Mouse (Mus musculus) forebrain, embryonic 16.5 days (tissue): ENCODE results near the gene Zfp865. TPM values are rescaled to one million over a fixed set of nuclear protein-coding genes. Genes with fewer than 3 reads are reported as not detected.
"Not testable (repeated sequence)": the region's sequence is repeated elsewhere in the genome, so short reads cannot be mapped to it uniquely, and the experiment has no call there.

Source experiments
- ATAC-seq: fragments of 200-750 bp; cut with Nextera tagmentation; 2 replicates; pipeline ENCODE4 v1.8.0; 2017; ENCODE audit warnings: mild to moderate bottlenecking, moderate library complexity
- H3K27ac ChIP-seq: fragments of 300-500 bp; sonication (generic); 2 replicates; pipeline ENCODE4 v1.5.1; 2014; ENCODE audit warnings: low read length, control low read depth
- H3K27me3 ChIP-seq: fragments of 300-500 bp; sonication (generic); replicated peaks from 2 replicates; pipeline ENCODE4 v1.6.1; 2014; ENCODE audit warnings: low read length; ENCODE audit not compliant: control insufficient read depth, insufficient read depth
- H3K36me3 ChIP-seq: fragments of 300-500 bp; sonication (generic); 2 replicates; pipeline ENCODE4 v1.6.1; 2014; ENCODE audit not compliant: control insufficient read depth, insufficient read depth
- H3K4me1 ChIP-seq: fragments of 300-500 bp; sonication (generic); replicated peaks from 2 replicates; pipeline ENCODE4 v1.6.1; 2014; ENCODE audit warnings: low read length; ENCODE audit not compliant: control insufficient read depth, insufficient read depth
- H3K4me2 ChIP-seq: fragments of 300-500 bp; sonication (generic); 2 replicates; pipeline ENCODE4 v1.6.1; 2014; ENCODE audit warnings: mild to moderate bottlenecking, low read length, control low read depth
- H3K4me3 ChIP-seq: fragments of 300-500 bp; sonication (generic); replicated peaks from 2 replicates; pipeline ENCODE4 v1.5.1; 2014; ENCODE audit warnings: mild to moderate bottlenecking, low read length, control low read depth
- H3K9ac ChIP-seq: fragments of 300-500 bp; sonication (generic); replicated peaks from 2 replicates; pipeline ENCODE4 v1.6.1; 2014; ENCODE audit warnings: low read depth, low read length, control low read depth
- H3K9me3 ChIP-seq: fragments of 300-500 bp; sonication (generic); 2 replicates; pipeline ENCODE4 v1.6.1; 2016; ENCODE audit warnings: low read length; ENCODE audit not compliant: control insufficient read depth
- WGBS: fragments of 180-500 bp; shearing (Covaris S2); extraction: QIAGEN DNeasy Blood & Tissue Kit; methylation state at CpG from one replicate; pipeline ENCODE4 v1.1.7; 2014; 5-methylcytosine and 5-hydroxymethylcytosine counted together
- polyA plus RNA-seq: library from polyadenylated mRNA; unstranded; fragments of >200 nt; fragmentation: Nextera tagmentation; extraction: Ambion mirVana; gene quantifications from 2 replicates; pipeline ENCODE4 v1.2.1, GENCODE M21; 2015

Gene Zfp865
- polyA plus RNA-seq, 1 experiment from 2014 or later, result 6.5 TPM

GRCm38 (mm10) chr7:5014251-5015117, 5.7 kb upstream of the Zfp865 start, which contains the start of the genes Zfp524 and Fiz1:
Zfp524 (plus strand) TSS chr7:5014415.
Fiz1 (minus strand) TSS chr7:5014697.
- H3K4me3 ChIP-seq, result peak within 1 kb of the TSS; percentile 88
- peak; percentile 81 for ATAC-seq
- peaks cover 15% of the 10 kb centered on the region for H3K4me1 ChIP-seq
- H3K4me2 ChIP-seq, result peak within 1 kb of the TSS; percentile 71
- WGBS, result under 1% methylated on average over 42 of the region's 42 CpGs
- peaks cover 23% of the 10 kb centered on the region for H3K36me3 ChIP-seq
- H3K27me3 ChIP-seq, result no peaks in the 10 kb centered on the region
- peak within 1 kb of the TSS; percentile 90 for H3K9ac ChIP-seq
- H3K9me3 ChIP-seq, result no peaks in the 10 kb centered on the region
- H3K27ac ChIP-seq, result peak within 1 kb of the TSS; percentile 99

GRCm38 (mm10) chr7:5015118-5016001, 4.8 kb upstream of the Zfp865 start, which contains the start of gene Gm44973:
Gm44973 (plus strand) TSS chr7:5015496.
- Histone ChIP-seq H3K36me3 (peaks cover 15% of the 10 kb centered on the region), H3K4me1 (peaks cover 17% of the 10 kb centered on the region), H3K27me3 (no peaks in the 10 kb centered on the region), H3K9ac (peak within 1 kb of the TSS; percentile 90), H3K27ac (peak within 1 kb of the TSS; percentile 99), H3K4me3 (peak within 1 kb of the TSS; percentile 88), H3K4me2 (peak within 1 kb of the TSS; percentile 71), H3K9me3 (no peaks in the 10 kb centered on the region)
- peak; percentile 74 for ATAC-seq
- under 1% methylated on average over 55 of the region's 76 CpGs for WGBS

DNA sequence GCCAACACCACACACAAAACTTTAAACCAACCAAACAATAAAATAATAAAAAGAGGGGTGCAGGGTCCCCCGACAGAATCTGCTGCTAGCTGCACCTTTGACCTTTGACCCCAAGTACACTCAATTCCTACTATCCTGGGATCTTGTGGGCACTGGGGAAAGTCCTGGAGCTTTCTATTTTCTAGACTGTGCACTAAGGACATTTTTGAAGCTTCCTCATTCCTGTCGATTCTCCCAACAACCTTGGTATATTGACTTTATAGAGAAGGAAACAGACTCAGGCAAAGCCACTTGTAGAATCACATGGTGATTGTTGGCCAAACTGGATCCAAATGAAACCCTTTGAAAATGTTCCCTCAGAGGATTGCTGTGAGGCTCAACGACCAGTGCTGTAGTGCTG, 4.1 kb upstream of the Zfp865 start:
- Histone ChIP-seq H3K4me2 (peak overlapping the region; percentile 71), H3K27ac (peak overlapping the region; percentile 99), H3K27me3 (no peaks in the 10 kb centered on the region), H3K4me1 (peaks cover 19% of the 10 kb centered on the region), H3K36me3 (peaks cover 11% of the 10 kb centered on the region), H3K9ac (peak overlapping the region; percentile 69), H3K4me3 (peak overlapping the region; percentile 88), H3K9me3 (no peaks in the 10 kb centered on the region)
- WGBS, result 65% methylated on average over 3 of the region's 3 CpGs
- no peak for ATAC-seq

DNA sequence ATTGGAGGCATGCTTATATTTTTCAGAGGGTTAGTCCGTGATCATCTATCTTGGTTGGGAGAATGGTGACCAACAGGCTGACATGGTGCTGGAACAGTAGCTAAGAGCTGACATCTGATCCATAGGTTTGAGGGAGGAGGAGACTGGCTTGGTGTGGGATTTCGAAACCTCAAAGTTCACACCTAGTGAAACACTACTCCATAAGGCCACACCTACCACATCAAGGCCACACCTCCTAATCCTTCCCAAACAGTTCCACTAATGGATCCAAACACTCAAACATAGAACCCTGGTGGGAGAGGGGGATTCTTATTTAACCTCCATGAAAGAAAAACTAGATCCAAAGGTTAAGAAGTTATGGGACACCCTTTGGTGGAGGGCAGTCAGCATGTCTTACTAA, 3.3 kb upstream of the Zfp865 start:
- ATAC-seq, result no peak
- H3K27me3 ChIP-seq, result no peaks in the 10 kb centered on the region
- H3K4me1 ChIP-seq, result peaks cover 26% of the 10 kb centered on the region
- no peak overlapping the region for H3K4me2 ChIP-seq
- no peak overlapping the region for H3K4me3 ChIP-seq
- H3K27ac ChIP-seq, result no peak overlapping the region
- H3K9ac ChIP-seq, result no peak overlapping the region
- H3K9me3 ChIP-seq, result no peaks in the 10 kb centered on the region
- H3K36me3 ChIP-seq, result peaks cover 4% of the 10 kb centered on the region; the same call in 1 of the 2 replicates
- 98% methylated on average over 2 of the region's 2 CpGs for WGBS

GRCm38 (mm10) chr7:5017352-5017751, 2.8 kb upstream of the Zfp865 start:
- Histone ChIP-seq H3K9ac (no peak overlapping the region), H3K27me3 (no peaks in the 10 kb centered on the region), H3K4me1 (peaks cover 26% of the 10 kb centered on the region), H3K27ac (no peak overlapping the region), H3K4me2 (no peak overlapping the region), H3K9me3 (no peaks in the 10 kb centered on the region), H3K36me3 (peaks cover 4% of the 10 kb centered on the region; the same call in 1 of the 2 replicates), H3K4me3 (no peak overlapping the region)
- WGBS, result 92% methylated on average over 16 of the region's 16 CpGs
- ATAC-seq, result no peak

DNA sequence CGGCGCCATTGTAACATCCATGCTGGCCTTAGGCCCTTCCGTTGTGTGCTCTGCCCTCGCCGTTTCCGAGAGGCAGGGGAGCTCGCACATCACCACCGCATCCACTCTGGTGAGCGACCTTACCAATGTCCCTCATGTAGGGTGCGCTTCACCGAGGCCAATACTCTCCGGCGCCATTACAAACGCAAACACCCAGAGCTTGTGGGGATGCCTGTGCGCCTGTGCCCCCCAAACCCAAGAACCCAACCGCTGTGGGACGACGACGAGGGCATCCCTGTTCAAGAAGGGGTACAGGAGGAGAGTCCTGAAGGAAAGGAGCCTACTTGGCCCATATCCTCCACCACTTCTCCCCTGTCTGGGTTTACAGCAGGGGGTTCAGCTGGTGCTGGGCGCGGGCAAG, 2.2 kb upstream of the Zfp865 start:
- ATAC-seq, result no peak
- WGBS, result 96% methylated on average over 21 of the region's 21 CpGs

GRCm38 (mm10) chr7:5019576-5019975, 600 bp upstream of the Zfp865 start:
- not testable (repeated sequence) for H3K9me3 ChIP-seq, H3K9ac ChIP-seq, H3K36me3 ChIP-seq, H3K27me3 ChIP-seq, ATAC-seq
- 20% methylated on average over 8 of the region's 8 CpGs for WGBS
- H3K4me1 ChIP-seq, result peaks cover 19% of the 10 kb centered on the region
- H3K4me3 ChIP-seq, result peak overlapping the region; percentile 79
- peak overlapping the region; percentile 51 for H3K4me2 ChIP-seq
- peak overlapping the region; percentile 85 for H3K27ac ChIP-seq

More for the DNA sequence above, 2.2 kb upstream of the Zfp865 start:
- Histone ChIP-seq H3K36me3 (no peaks in the 10 kb centered on the region), H3K4me1 (peaks cover 26% of the 10 kb centered on the region), H3K27ac (no peak overlapping the region), H3K9me3 (no peaks in the 10 kb centered on the region), H3K9ac (no peak overlapping the region), H3K4me2 (no peak overlapping the region), H3K27me3 (no peaks in the 10 kb centered on the region), H3K4me3 (no peak overlapping the region)

DNA sequence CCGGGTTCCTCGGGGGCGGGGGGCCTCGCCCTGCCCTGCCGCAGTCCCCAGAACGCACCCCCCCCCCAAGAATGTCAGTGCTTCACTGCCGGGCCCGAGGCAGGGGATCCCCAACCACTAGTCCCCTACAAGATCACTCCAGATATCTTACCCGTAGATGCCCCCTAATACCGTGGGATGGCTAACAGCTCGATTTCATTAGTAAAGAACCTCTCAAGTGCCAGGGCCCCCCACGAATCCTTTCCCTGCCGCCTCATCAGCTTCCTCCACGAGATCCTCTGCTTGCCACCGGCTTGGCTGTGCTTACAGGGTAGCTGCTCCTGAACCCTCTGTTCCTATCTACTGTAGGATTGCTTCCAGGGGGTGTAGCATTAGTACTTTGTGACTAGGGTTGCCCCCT, 509 bp downstream of the Zfp865 start:
- Histone ChIP-seq H3K4me1 (peaks cover 19% of the 10 kb centered on the region), H3K27me3 (no peaks in the 10 kb centered on the region), H3K9ac (peak overlapping the region; percentile 96), H3K36me3 (no peaks in the 10 kb centered on the region), H3K27ac (peak overlapping the region; percentile 85), H3K4me2 (peak overlapping the region; percentile 57), H3K9me3 (no peaks in the 10 kb centered on the region), H3K4me3 (peak overlapping the region; percentile 79)
- ATAC-seq, result peak; percentile 41
- 0% methylated on average over 12 of the region's 15 CpGs for WGBS

DNA sequence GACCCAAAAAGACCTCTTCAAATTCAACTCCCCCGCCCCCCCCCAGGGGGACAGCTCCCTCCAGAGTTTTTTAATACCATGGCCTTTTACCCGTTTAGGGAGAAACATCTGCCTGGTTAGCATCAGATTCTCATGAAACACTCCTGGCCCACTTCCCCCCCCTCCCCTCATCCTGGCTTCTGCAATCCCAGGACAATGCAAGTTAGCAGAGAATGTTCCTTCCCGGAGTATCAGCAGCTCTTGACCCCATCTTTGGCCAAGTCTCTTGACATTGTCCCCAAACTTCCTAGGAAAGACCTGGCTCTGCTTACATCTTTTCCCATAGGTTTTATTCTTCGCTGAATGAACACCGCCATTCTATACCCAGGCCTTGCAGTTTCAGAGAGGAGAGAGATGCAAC, 1.0 kb downstream of the Zfp865 start:
- Histone ChIP-seq H3K27me3 (no peaks in the 10 kb centered on the region), H3K4me3 (peak overlapping the region; percentile 79), H3K4me2 (peak overlapping the region; percentile 57), H3K4me1 (peaks cover 14% of the 10 kb centered on the region), H3K36me3 (no peaks in the 10 kb centered on the region), H3K9me3 (no peaks in the 10 kb centered on the region), H3K27ac (no peak overlapping the region), H3K9ac (peak overlapping the region; percentile 96)
- WGBS, result 50% methylated on average over 5 of the region's 5 CpGs
- ATAC-seq, result no peak
